Mouse (Mus musculus): ENCODE data around the gene Mfn2.

DNA sequence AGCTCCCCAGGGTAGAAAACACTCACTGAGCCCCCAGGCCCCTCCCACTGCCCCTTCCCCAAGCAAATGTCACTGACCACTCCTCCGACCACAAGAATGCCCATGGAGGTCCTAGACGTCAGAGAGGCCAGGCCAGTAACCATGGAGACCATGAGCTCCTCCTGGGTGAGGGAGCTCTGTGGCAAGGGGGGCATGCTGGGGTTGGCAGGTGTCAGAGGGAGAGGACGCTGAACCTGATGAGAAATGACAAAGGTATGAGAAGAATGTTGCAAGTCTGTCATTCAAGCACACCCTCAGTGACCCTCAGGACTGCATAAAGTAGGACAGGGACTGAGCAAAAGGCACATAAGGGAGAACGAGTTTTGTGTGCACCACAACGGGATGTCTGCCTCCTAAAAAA is 24.6 kb downstream of the Mfn2 start:
- TF ChIP-seq CTCF (IDR thresholded peaks at IDR 0.05; ENCODE audit: extremely low read depth, insufficient read depth, low read length) = no peak
- no peak for TF ChIP-seq POLR2A (IDR thresholded peaks at IDR 0.05; ENCODE audit: extremely low read depth, insufficient read depth, low read length)

Measured in cortical plate, adult 2 months (tissue).